Mouse (Mus musculus): Measurements from ENCODE around the gene Prkar2a. TPM values are rescaled to one million over a fixed set of nuclear protein-coding genes. Genes with fewer than 3 reads are reported as not detected.

Gene Prkar2a
- polyA plus RNA-seq, 1 experiment from 2014 or later, result 22.2 TPM

- Histone ChIP-seq H3K27ac (replicated peaks) (no peak overlapping the region), H3K36me3 (ENCODE audit: control insufficient read depth, insufficient read depth, low read length) (peaks cover 3% of the 10 kb centered on the region; the same call in 1 of the 2 replicates), H3K4me2 (replicated peaks; ENCODE audit: low read depth) (no peak overlapping the region), H3K4me3 (ENCODE audit: low read depth, low read length) (no peak overlapping the region), H3K9ac (ENCODE audit: low read length) (no peak overlapping the region), H3K4me1 (replicated peaks; ENCODE audit: control insufficient read depth, insufficient read depth) (no peaks in the 10 kb centered on the region), H3K9me3 (ENCODE audit: control insufficient read depth, low read length) (no peaks in the 10 kb centered on the region), H3K27me3 (ENCODE audit: control insufficient read depth, insufficient read depth, low read length) (no peaks in the 10 kb centered on the region)
- DNase-seq (ENCODE audit: low spot score) (no peak), ATAC-seq (ENCODE audit: low FRiP score, low TSS enrichment) (no peak)
- TF ChIP-seq EP300 (optimal IDR thresholded peaks at IDR 0.05) (no peak), CTCF (IDR thresholded peaks at IDR 0.05; ENCODE audit: low read depth) (no peak)
These were observed 45.5 kb downstream of the Prkar2a start for GRCm38 (mm10) chr9:108734626-108735025.

- 50% methylated on average over 3 of the region's 3 CpGs for WGBS
- Histone ChIP-seq H3K36me3 (ENCODE audit: control insufficient read depth, insufficient read depth, low read length) (peaks cover 9% of the 10 kb centered on the region; the same call in 1 of the 2 replicates), H3K27me3 (ENCODE audit: control insufficient read depth, insufficient read depth, low read length) (no peaks in the 10 kb centered on the region), H3K4me3 (ENCODE audit: low read depth, low read length) (no peak overlapping the region), H3K4me1 (replicated peaks; ENCODE audit: control insufficient read depth, insufficient read depth) (no peaks in the 10 kb centered on the region), H3K9ac (ENCODE audit: low read length) (no peak overlapping the region), H3K4me2 (replicated peaks; ENCODE audit: low read depth) (no peak overlapping the region), H3K9me3 (ENCODE audit: control insufficient read depth, low read length) (no peaks in the 10 kb centered on the region), H3K27ac (replicated peaks) (no peak overlapping the region)
- ATAC-seq (ENCODE audit: low FRiP score, low TSS enrichment), result no peak
- DNase-seq (ENCODE audit: low spot score), result no peak
- TF ChIP-seq CTCF (IDR thresholded peaks at IDR 0.05; ENCODE audit: low read depth), result no peak
- TF ChIP-seq EP300 (optimal IDR thresholded peaks at IDR 0.05), result no peak
These were observed 50.1 kb downstream of the Prkar2a start for GRCm38 (mm10) chr9:108739239-108739638.

GRCm38 (mm10) chr9:108740062-108740461 lies 50.9 kb downstream of the Prkar2a start:
- Histone ChIP-seq H3K9ac (ENCODE audit: low read length) (no peak overlapping the region), H3K36me3 (ENCODE audit: control insufficient read depth, insufficient read depth, low read length) (peaks cover 6% of the 10 kb centered on the region), H3K4me3 (ENCODE audit: low read depth, low read length) (no peak overlapping the region), H3K27me3 (ENCODE audit: control insufficient read depth, insufficient read depth, low read length) (no peaks in the 10 kb centered on the region), H3K9me3 (ENCODE audit: control insufficient read depth, low read length) (no peaks in the 10 kb centered on the region), H3K4me1 (replicated peaks; ENCODE audit: control insufficient read depth, insufficient read depth) (no peaks in the 10 kb centered on the region), H3K4me2 (replicated peaks; ENCODE audit: low read depth) (no peak overlapping the region), H3K27ac (replicated peaks) (no peak overlapping the region)
- TF ChIP-seq EP300 (optimal IDR thresholded peaks at IDR 0.05), result no peak
- TF ChIP-seq CTCF (IDR thresholded peaks at IDR 0.05; ENCODE audit: low read depth), result peak; percentile 68
- DNase-seq (ENCODE audit: low spot score) (no peak), ATAC-seq (ENCODE audit: low FRiP score, low TSS enrichment) (no peak)
- WGBS, result 89% methylated on average over 1 of the region's 1 CpGs

- Histone ChIP-seq H3K4me1 (replicated peaks; ENCODE audit: control insufficient read depth, insufficient read depth) (no peaks in the 10 kb centered on the region), H3K27ac (replicated peaks) (no peak overlapping the region), H3K4me3 (ENCODE audit: low read depth, low read length) (no peak overlapping the region), H3K27me3 (ENCODE audit: control insufficient read depth, insufficient read depth, low read length) (no peaks in the 10 kb centered on the region), H3K9ac (ENCODE audit: low read length) (no peak overlapping the region), H3K36me3 (ENCODE audit: control insufficient read depth, insufficient read depth, low read length) (peaks cover 20% of the 10 kb centered on the region), H3K9me3 (ENCODE audit: control insufficient read depth, low read length) (no peaks in the 10 kb centered on the region), H3K4me2 (replicated peaks; ENCODE audit: low read depth) (no peak overlapping the region)
- TF ChIP-seq CTCF (IDR thresholded peaks at IDR 0.05; ENCODE audit: low read depth) (no peak), EP300 (optimal IDR thresholded peaks at IDR 0.05) (no peak)
- WGBS, result 83% methylated on average over 9 of the region's 9 CpGs
- no peak for ATAC-seq (ENCODE audit: low FRiP score, low TSS enrichment)
- DNase-seq (ENCODE audit: low spot score), result no peak
These were observed 52.9 kb downstream of the Prkar2a start for GRCm38 (mm10) chr9:108742048-108742447.

- Histone ChIP-seq H3K36me3 (ENCODE audit: control insufficient read depth, insufficient read depth, low read length) (peaks cover 25% of the 10 kb centered on the region), H3K9me3 (ENCODE audit: control insufficient read depth, low read length) (no peaks in the 10 kb centered on the region)
These were observed 57.9 kb downstream of the Prkar2a start for GRCm38 (mm10) chr9:108746876-108747499.

GRCm38 (mm10) chr9:108747694-108748093 lies 58.6 kb downstream of the Prkar2a start:
- H3K4me2 ChIP-seq (replicated peaks; ENCODE audit: low read depth), result no peak overlapping the region

More at GRCm38 (mm10) chr9:108746876-108747499, 57.9 kb downstream of the Prkar2a start:
- Histone ChIP-seq H3K4me1 (replicated peaks; ENCODE audit: control insufficient read depth, insufficient read depth) (no peaks in the 10 kb centered on the region), H3K27ac (replicated peaks) (no peak overlapping the region), H3K4me2 (replicated peaks; ENCODE audit: low read depth) (no peak overlapping the region), H3K27me3 (ENCODE audit: control insufficient read depth, insufficient read depth, low read length) (no peaks in the 10 kb centered on the region), H3K9ac (ENCODE audit: low read length) (no peak overlapping the region), H3K4me3 (ENCODE audit: low read depth, low read length) (no peak overlapping the region)
- WGBS, result 79% methylated on average over 14 of the region's 14 CpGs
- DNase-seq (ENCODE audit: low spot score), result no peak
- ATAC-seq (ENCODE audit: low FRiP score, low TSS enrichment), result no peak
- TF ChIP-seq EP300 (optimal IDR thresholded peaks at IDR 0.05) (no peak), CTCF (IDR thresholded peaks at IDR 0.05; ENCODE audit: low read depth) (no peak)

More at GRCm38 (mm10) chr9:108747694-108748093, 58.6 kb downstream of the Prkar2a start:
- Histone ChIP-seq H3K27ac (replicated peaks) (no peak overlapping the region), H3K36me3 (ENCODE audit: control insufficient read depth, insufficient read depth, low read length) (peaks cover 25% of the 10 kb centered on the region), H3K4me3 (ENCODE audit: low read depth, low read length) (no peak overlapping the region), H3K9ac (ENCODE audit: low read length) (no peak overlapping the region), H3K9me3 (ENCODE audit: control insufficient read depth, low read length) (no peaks in the 10 kb centered on the region), H3K4me1 (replicated peaks; ENCODE audit: control insufficient read depth, insufficient read depth) (no peaks in the 10 kb centered on the region), H3K27me3 (ENCODE audit: control insufficient read depth, insufficient read depth, low read length) (no peaks in the 10 kb centered on the region)
- DNase-seq (ENCODE audit: low spot score), result no peak
- TF ChIP-seq EP300 (optimal IDR thresholded peaks at IDR 0.05) (no peak), CTCF (IDR thresholded peaks at IDR 0.05; ENCODE audit: low read depth) (no peak)
- 86% methylated on average over 3 of the region's 3 CpGs for WGBS
- no peak for ATAC-seq (ENCODE audit: low FRiP score, low TSS enrichment)
